Mouse (Mus musculus): ENCODE data around the gene Dnajb7. TPM values are rescaled to one million over a fixed set of nuclear protein-coding genes. Genes with fewer than 3 reads are reported as not detected.
"Not testable (repeated sequence)": the region's sequence is repeated elsewhere in the genome, so short reads cannot be mapped to it uniquely, and the experiment has no call there.

Dnajb7 gene
- 2.4 and 3.3 TPM in 2 replicates for polyA plus RNA-seq (2016; fragmentation: Nextera tagmentation; extraction: Ambion mirVana)

- 100% methylated on average over 1 of the region's 1 CpGs for WGBS
- no peaks in the 10 kb centered on the region for H3K36me3 ChIP-seq
Observed at GRCm38 (mm10) chr15:81408199-81408598, at the start of gene Dnajb7. Dnajb7 (minus strand) TSS chr15:81408299.

GRCm38 (mm10) chr15:81448463-81448862, 40.4 kb upstream of the Dnajb7 start:
- H3K9ac ChIP-seq (replicated peaks): no peak overlapping the region
- no peak overlapping the region for H3K27ac ChIP-seq (replicated peaks)
- no peaks in the 10 kb centered on the region for H3K4me1 ChIP-seq
- H3K4me2 ChIP-seq (replicated peaks): no peak overlapping the region
- H3K9me3 ChIP-seq: no peaks in the 10 kb centered on the region
- peaks cover 24% of the 10 kb centered on the region for H3K36me3 ChIP-seq
- 49% methylated on average over 3 of the region's 3 CpGs for WGBS
- no peaks in the 10 kb centered on the region for H3K27me3 ChIP-seq
- no peak for ATAC-seq (ENCODE audit: low FRiP score, low read depth)
- no peak overlapping the region for H3K4me3 ChIP-seq

More at GRCm38 (mm10) chr15:81408199-81408598, at the start of gene Dnajb7:
- Histone ChIP-seq H3K9ac (replicated peaks) (no peak within 1 kb of the TSS), H3K4me2 (replicated peaks) (no peak within 1 kb of the TSS), H3K27me3 (no peaks in the 10 kb centered on the region), H3K4me1 (no peaks in the 10 kb centered on the region), H3K4me3 (no peak within 1 kb of the TSS), H3K27ac (replicated peaks) (no peak within 1 kb of the TSS), H3K9me3 (no peaks in the 10 kb centered on the region)
- no peak for ATAC-seq (ENCODE audit: low FRiP score, low read depth)

GRCm38 (mm10) chr15:81439236-81439635, 31.1 kb upstream of the Dnajb7 start:
- Histone ChIP-seq H3K36me3 (peaks cover 27% of the 10 kb centered on the region), H3K4me1 (no peaks in the 10 kb centered on the region), H3K9ac (replicated peaks) (no peak overlapping the region), H3K27ac (replicated peaks) (no peak overlapping the region), H3K27me3 (no peaks in the 10 kb centered on the region), H3K4me3 (no peak overlapping the region), H3K9me3 (no peaks in the 10 kb centered on the region), H3K4me2 (replicated peaks) (no peak overlapping the region)
- no peak for ATAC-seq (ENCODE audit: low FRiP score, low read depth)

GRCm38 (mm10) chr15:81438345-81438744, 30.2 kb upstream of the Dnajb7 start:
- Histone ChIP-seq H3K4me3 (no peak overlapping the region), H3K9me3 (no peaks in the 10 kb centered on the region), H3K4me1 (no peaks in the 10 kb centered on the region), H3K4me2 (replicated peaks) (no peak overlapping the region), H3K27ac (replicated peaks) (no peak overlapping the region), H3K27me3 (no peaks in the 10 kb centered on the region), H3K9ac (replicated peaks) (no peak overlapping the region), H3K36me3 (peaks cover 27% of the 10 kb centered on the region)
- WGBS: 94% methylated on average over 1 of the region's 1 CpGs
- ATAC-seq (ENCODE audit: low FRiP score, low read depth): no peak

GRCm38 (mm10) chr15:81431195-81431594, 23.1 kb upstream of the Dnajb7 start:
- H3K27ac ChIP-seq (replicated peaks): no peak overlapping the region
- H3K36me3 ChIP-seq: peaks cover 30% of the 10 kb centered on the region
- no peak overlapping the region for H3K9ac ChIP-seq (replicated peaks)
- no peak overlapping the region for H3K4me2 ChIP-seq (replicated peaks)
- H3K27me3 ChIP-seq: no peaks in the 10 kb centered on the region
- no peak for ATAC-seq (ENCODE audit: low FRiP score, low read depth)
- no peak overlapping the region for H3K4me3 ChIP-seq
- WGBS: 77% methylated on average over 1 of the region's 1 CpGs
- no peaks in the 10 kb centered on the region for H3K9me3 ChIP-seq
- H3K4me1 ChIP-seq: no peaks in the 10 kb centered on the region

- Histone ChIP-seq H3K27ac (replicated peaks) (no peak overlapping the region), H3K9ac (replicated peaks) (no peak overlapping the region), H3K4me1 (no peaks in the 10 kb centered on the region), H3K27me3 (no peaks in the 10 kb centered on the region), H3K4me2 (replicated peaks) (no peak overlapping the region), H3K9me3 (no peaks in the 10 kb centered on the region), H3K36me3 (peaks cover 30% of the 10 kb centered on the region), H3K4me3 (no peak overlapping the region)
- 92% methylated on average over 2 of the region's 2 CpGs for WGBS
- ATAC-seq (ENCODE audit: low FRiP score, low read depth): no peak
Observed at GRCm38 (mm10) chr15:81427947-81428346, 19.8 kb upstream of the Dnajb7 start.

- Histone ChIP-seq H3K9me3 (no peaks in the 10 kb centered on the region), H3K4me1 (no peaks in the 10 kb centered on the region), H3K4me3 (no peak overlapping the region), H3K27me3 (no peaks in the 10 kb centered on the region), H3K9ac (replicated peaks) (no peak overlapping the region), H3K27ac (replicated peaks) (no peak overlapping the region), H3K4me2 (replicated peaks) (no peak overlapping the region), H3K36me3 (peaks cover 9% of the 10 kb centered on the region; the same call in 1 of the 2 replicates)
- no peak for ATAC-seq (ENCODE audit: low FRiP score, low read depth)
- 73% methylated on average over 3 of the region's 3 CpGs for WGBS
Observed at GRCm38 (mm10) chr15:81425311-81425710, 17.2 kb upstream of the Dnajb7 start.

- Histone ChIP-seq H3K9ac (replicated peaks) (no peak overlapping the region), H3K9me3 (no peaks in the 10 kb centered on the region), H3K36me3 (0 out of 2 replicates have a peak, but pooled peaks cover 2% of the 10 kb centered on the region), H3K4me3 (no peak overlapping the region), H3K27ac (replicated peaks) (0 out of 2 replicates have a peak overlapping the region, but pooled peaks have one; percentile 15), H3K27me3 (no peaks in the 10 kb centered on the region), H3K4me1 (no peaks in the 10 kb centered on the region), H3K4me2 (replicated peaks) (no peak overlapping the region)
- ATAC-seq (ENCODE audit: low FRiP score, low read depth): no peak
- 72% methylated on average over 7 of the region's 7 CpGs for WGBS
Observed at GRCm38 (mm10) chr15:81422156-81422681, 14.1 kb upstream of the Dnajb7 start.

GRCm38 (mm10) chr15:81421454-81421853, 13.4 kb upstream of the Dnajb7 start:
- H3K27me3 ChIP-seq: no peaks in the 10 kb centered on the region
- H3K4me3 ChIP-seq: no peak overlapping the region
- no peaks in the 10 kb centered on the region for H3K9me3 ChIP-seq
- no peaks in the 10 kb centered on the region for H3K36me3 ChIP-seq
- peaks cover 5% of the 10 kb centered on the region; the same call in 1 of the 2 replicates for H3K4me1 ChIP-seq
- 66% methylated on average over 1 of the region's 1 CpGs for WGBS
- H3K9ac ChIP-seq (replicated peaks): no peak overlapping the region
- ATAC-seq (ENCODE audit: low FRiP score, low read depth): no peak
- H3K27ac ChIP-seq (replicated peaks): no peak overlapping the region
- no peak overlapping the region for H3K4me2 ChIP-seq (replicated peaks)

- Histone ChIP-seq H3K27ac (replicated peaks) (no peak overlapping the region), H3K4me3 (no peak overlapping the region), H3K27me3 (no peaks in the 10 kb centered on the region), H3K9ac (replicated peaks) (no peak overlapping the region), H3K36me3 (no peaks in the 10 kb centered on the region), H3K4me1 (peaks cover 5% of the 10 kb centered on the region; the same call in 1 of the 2 replicates), H3K4me2 (replicated peaks) (no peak overlapping the region), H3K9me3 (no peaks in the 10 kb centered on the region)
- whole genome bisulfite sequencing: 89% methylated on average over 4 of the region's 4 CpGs
- no peak for ATAC-seq (ENCODE audit: low FRiP score, low read depth)
Observed at GRCm38 (mm10) chr15:81418065-81418464, 10.0 kb upstream of the Dnajb7 start.

GRCm38 (mm10) chr15:81416763-81417310, 8.7 kb upstream of the Dnajb7 start:
- ATAC-seq (ENCODE audit: low FRiP score, low read depth): 0 out of 2 replicates have a peak, but pooled peaks have one; percentile 44
- 6% methylated on average over 22 of the region's 22 CpGs for WGBS
- H3K27me3 ChIP-seq; H3K4me1 ChIP-seq; H3K9me3 ChIP-seq; H3K36me3 ChIP-seq; H3K27ac ChIP-seq (replicated peaks): not testable (repeated sequence)
- Histone ChIP-seq H3K4me2 (replicated peaks) (peak overlapping the region; percentile 45), H3K4me3 (0 out of 2 replicates have a peak overlapping the region, but pooled peaks have one; percentile 9), H3K9ac (replicated peaks) (peak overlapping the region; percentile 24; the same call in 1 of the 2 replicates)

GRCm38 (mm10) chr15:81405008-81405407, 3.1 kb downstream of the Dnajb7 start:
- no peak for ATAC-seq (ENCODE audit: low FRiP score, low read depth)
- Histone ChIP-seq H3K27ac (replicated peaks) (no peak overlapping the region), H3K36me3 (no peaks in the 10 kb centered on the region), H3K4me2 (replicated peaks) (no peak overlapping the region), H3K9ac (replicated peaks) (no peak overlapping the region), H3K4me1 (peaks cover 11% of the 10 kb centered on the region), H3K27me3 (no peaks in the 10 kb centered on the region), H3K9me3 (no peaks in the 10 kb centered on the region), H3K4me3 (no peak overlapping the region)
- 77% methylated on average over 3 of the region's 3 CpGs for WGBS
